Mouse (Mus musculus) liver, adult 2 months (tissue): ENCODE measurements at regions not wholly inside any gene's neighbourhood (a gene's known extent, or its start where the extent isn't known, plus 50 kb on each side); places are given as distances from the start of the nearest gene placed in this dataset.

ENCODE experiments used
- DNase-seq: peaks from one replicate; pipeline ENCODE4 v3.0.0-alpha.2; 2011; ENCODE audit warnings: low read depth, low spot score; ENCODE audit errors: extremely low read depth
- H3K27ac ChIP-seq: fragments of 200-500 bp; replicated peaks from 2 replicates; pipeline ENCODE4 v1.5.1; 2012; ENCODE audit warnings: low read depth, mild to moderate bottlenecking, control low read depth, inconsistent platforms, low read length; ENCODE audit not compliant: insufficient read depth
- H3K27me3 ChIP-seq: fragments of 200-500 bp; 2 replicates; pipeline ENCODE4 v1.6.1; 2012; ENCODE audit warnings: mild to moderate bottlenecking, moderate library complexity, low read length, inconsistent platforms; ENCODE audit not compliant: control insufficient read depth, insufficient read depth
- H3K36me3 ChIP-seq: fragments of 200-500 bp; 2 replicates; pipeline ENCODE4 v1.6.1; 2012; ENCODE audit warnings: low read length, inconsistent platforms; ENCODE audit not compliant: control insufficient read depth, insufficient read depth
- H3K4me1 ChIP-seq: fragments of 200-500 bp; 2 replicates; pipeline ENCODE4 v1.6.1; 2011; ENCODE audit warnings: low read length; ENCODE audit not compliant: control insufficient read depth, insufficient read depth
- H3K4me3 ChIP-seq: fragments of 200-500 bp; 2 replicates; pipeline ENCODE4 v1.5.1; 2011; ENCODE audit warnings: low read depth, mild to moderate bottlenecking, control low read depth, low read length, moderate library complexity; ENCODE audit not compliant: insufficient read depth
- H3K79me2 ChIP-seq: fragments of 200-500 bp; 2 replicates; pipeline ENCODE4 v1.6.1; 2012; ENCODE audit warnings: inconsistent platforms, mild to moderate bottlenecking, low read length, moderate library complexity; ENCODE audit not compliant: control insufficient read depth, insufficient read depth
- H3K9ac ChIP-seq: fragments of 200-500 bp; 2 replicates; pipeline ENCODE4 v1.6.1; 2012; ENCODE audit warnings: low read depth, mild to moderate bottlenecking, control low read depth, inconsistent platforms, low read length
- CTCF ChIP-seq: fragments of 200-500 bp; IDR thresholded peaks from 2 replicates; pipeline ENCODE4 v1.5.1; 2011; ENCODE audit warnings: low read depth, low read length, control low read depth
- POLR2A ChIP-seq: fragments of 200-500 bp; IDR thresholded peaks from 2 replicates; pipeline ENCODE4 v1.6.1; 2011; ENCODE audit warnings: low read length, control low read depth; ENCODE audit not compliant: insufficient read depth; ENCODE audit errors: extremely low read depth
- WGBS: fragments of 180-500 bp; shearing (Covaris S2); methylation state at CpG from one replicate; pipeline ENCODE4 v1.1.7; 2018; 5-methylcytosine and 5-hydroxymethylcytosine counted together

DNA sequence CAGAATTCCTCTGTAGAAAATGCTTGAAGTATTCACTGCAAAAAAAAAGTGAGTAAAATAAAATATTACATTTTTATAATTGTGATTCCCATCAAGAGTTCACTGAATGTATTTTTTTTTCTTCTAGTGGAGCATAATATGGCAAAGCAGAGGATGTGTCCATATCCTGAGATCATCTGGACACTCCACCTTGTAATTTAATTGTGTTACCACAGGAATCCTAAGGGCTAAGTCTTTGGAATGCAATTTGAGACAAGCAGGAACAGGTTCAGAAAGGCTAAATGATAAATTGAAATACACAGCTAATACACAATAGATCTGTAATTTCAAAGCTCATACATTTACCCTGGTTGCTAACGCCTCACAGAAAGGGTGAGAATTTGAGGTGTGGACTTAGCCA is 235.7 kb upstream of the Cxxc4 start:
- Histone ChIP-seq H3K79me2 (no peaks in the 10 kb centered on the region), H3K27ac (no peak overlapping the region), H3K4me1 (no peaks in the 10 kb centered on the region), H3K27me3 (no peaks in the 10 kb centered on the region), H3K4me3 (no peak overlapping the region), H3K9ac (no peak overlapping the region), H3K36me3 (no peaks in the 10 kb centered on the region)
- WGBS, result 66% methylated on average over 1 of the region's 1 CpGs
- TF ChIP-seq POLR2A (no peak), CTCF (no peak)
- no peak for DNase-seq

DNA sequence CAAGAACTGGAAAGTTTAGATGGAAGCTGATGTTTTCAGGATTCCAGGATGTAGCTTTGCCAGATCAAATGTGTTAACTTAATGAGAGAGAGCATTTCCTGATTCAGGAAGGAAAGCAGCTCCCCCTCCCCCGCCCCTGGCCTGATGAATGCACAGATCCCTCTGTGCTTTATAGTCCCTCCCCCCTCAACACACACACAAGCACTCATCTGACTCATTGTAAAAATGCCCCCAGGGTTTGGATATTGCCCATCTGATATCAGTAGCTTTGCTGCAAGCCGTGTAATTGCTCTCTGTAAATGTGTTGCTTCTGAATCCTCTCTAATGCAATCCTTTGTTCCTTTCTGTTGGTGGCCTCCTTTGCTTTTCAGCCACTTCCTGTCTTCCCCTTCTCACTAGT is 221.5 kb upstream of the Cxxc4 start:
- DNase-seq, result no peak
- Histone ChIP-seq H3K9ac (no peak overlapping the region), H3K27me3 (no peaks in the 10 kb centered on the region), H3K4me3 (no peak overlapping the region), H3K27ac (no peak overlapping the region), H3K36me3 (no peaks in the 10 kb centered on the region), H3K4me1 (no peaks in the 10 kb centered on the region), H3K79me2 (no peaks in the 10 kb centered on the region)
- TF ChIP-seq POLR2A, result no peak
- TF ChIP-seq CTCF, result no peak
- WGBS, result 69% methylated on average over 2 of the region's 2 CpGs

DNA sequence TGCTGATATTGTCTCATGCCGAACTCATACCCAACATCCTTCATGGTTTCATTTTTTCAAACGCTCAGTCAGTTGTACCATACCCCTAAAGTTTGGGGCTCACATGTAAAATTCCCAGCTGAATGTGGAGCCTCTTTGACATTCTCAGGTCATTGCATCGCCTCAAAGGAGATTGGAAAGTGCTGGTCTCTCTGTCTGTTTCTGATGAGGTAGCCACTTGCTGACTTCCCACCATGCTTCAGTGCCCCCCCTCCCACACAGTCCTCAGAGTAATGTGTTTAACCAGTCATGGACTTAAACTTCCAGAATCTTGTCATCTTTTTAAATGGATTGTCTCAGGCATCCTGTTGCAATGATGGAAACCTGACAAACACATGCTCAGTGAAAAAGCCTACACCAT is 220.9 kb upstream of the Cxxc4 start:
- Histone ChIP-seq H3K4me3 (no peak overlapping the region), H3K9ac (no peak overlapping the region), H3K27ac (no peak overlapping the region), H3K27me3 (no peaks in the 10 kb centered on the region), H3K4me1 (no peaks in the 10 kb centered on the region), H3K79me2 (no peaks in the 10 kb centered on the region), H3K36me3 (no peaks in the 10 kb centered on the region)
- 82% methylated on average over 3 of the region's 3 CpGs for WGBS
- DNase-seq, result no peak
- TF ChIP-seq POLR2A (no peak), CTCF (no peak)

DNA sequence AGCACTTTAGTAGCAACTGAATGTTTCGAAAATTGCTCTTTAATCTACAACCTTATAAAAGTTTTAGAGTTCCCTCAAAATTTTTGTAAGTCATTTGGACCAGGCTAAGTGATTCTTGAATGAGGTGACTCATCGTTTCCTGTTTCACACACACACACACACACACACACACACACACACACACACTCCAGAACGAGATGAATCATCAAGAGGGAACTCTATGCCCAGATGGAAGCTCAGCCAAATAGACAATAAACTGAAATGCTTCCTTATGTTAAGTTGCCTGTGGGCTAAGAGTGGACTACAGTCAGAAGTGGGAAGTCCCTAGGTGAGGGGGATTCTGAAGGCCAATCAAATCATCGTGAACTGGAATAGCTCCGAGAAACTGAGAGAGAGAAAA is 202.4 kb upstream of the Cxxc4 start:
- H3K27me3 ChIP-seq, result no peaks in the 10 kb centered on the region
- no peak for DNase-seq
- no peaks in the 10 kb centered on the region for H3K79me2 ChIP-seq
- TF ChIP-seq CTCF (no peak), POLR2A (no peak)
- no peak overlapping the region for H3K4me3 ChIP-seq
- no peak overlapping the region for H3K27ac ChIP-seq
- H3K4me1 ChIP-seq, result no peaks in the 10 kb centered on the region
- 71% methylated on average over 5 of the region's 5 CpGs for WGBS
- H3K9ac ChIP-seq, result no peak overlapping the region
- H3K36me3 ChIP-seq, result no peaks in the 10 kb centered on the region

DNA sequence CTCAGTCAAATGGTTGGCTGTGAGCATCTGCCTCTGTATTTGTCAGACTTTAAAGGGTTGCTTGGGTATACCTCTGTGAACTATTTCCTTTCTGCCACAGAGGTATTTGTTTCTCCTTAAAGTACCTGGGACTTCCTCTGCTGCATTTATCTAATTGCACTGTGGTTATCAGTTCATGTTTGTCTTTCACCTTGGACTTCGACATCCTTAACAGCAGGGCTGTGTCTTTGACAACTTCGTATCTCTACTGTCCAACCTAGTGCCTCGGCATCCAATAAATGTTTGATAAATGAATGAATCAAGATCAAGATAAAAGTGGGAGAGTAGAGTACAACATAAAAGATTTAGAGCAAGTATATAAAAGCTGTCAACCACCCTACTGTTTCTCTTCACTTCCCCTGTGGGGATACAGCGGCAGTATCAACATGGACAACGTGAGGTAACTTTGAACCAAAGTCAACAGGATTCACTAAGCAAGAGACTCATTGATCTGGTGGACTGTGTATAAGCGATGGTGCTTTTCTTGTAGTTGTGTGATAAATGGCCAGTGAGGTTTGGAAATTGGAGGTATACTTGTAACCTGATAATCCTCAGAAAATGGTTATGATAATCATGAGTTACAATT is 199.9 kb upstream of the Cxxc4 start:
- Histone ChIP-seq H3K4me3 (no peak overlapping the region), H3K27ac (no peak overlapping the region), H3K36me3 (no peaks in the 10 kb centered on the region), H3K27me3 (no peaks in the 10 kb centered on the region), H3K9ac (no peak overlapping the region), H3K4me1 (no peaks in the 10 kb centered on the region), H3K79me2 (no peaks in the 10 kb centered on the region)
- TF ChIP-seq CTCF (no peak), POLR2A (no peak)
- 61% methylated on average over 6 of the region's 6 CpGs for WGBS
- no peak for DNase-seq

DNA sequence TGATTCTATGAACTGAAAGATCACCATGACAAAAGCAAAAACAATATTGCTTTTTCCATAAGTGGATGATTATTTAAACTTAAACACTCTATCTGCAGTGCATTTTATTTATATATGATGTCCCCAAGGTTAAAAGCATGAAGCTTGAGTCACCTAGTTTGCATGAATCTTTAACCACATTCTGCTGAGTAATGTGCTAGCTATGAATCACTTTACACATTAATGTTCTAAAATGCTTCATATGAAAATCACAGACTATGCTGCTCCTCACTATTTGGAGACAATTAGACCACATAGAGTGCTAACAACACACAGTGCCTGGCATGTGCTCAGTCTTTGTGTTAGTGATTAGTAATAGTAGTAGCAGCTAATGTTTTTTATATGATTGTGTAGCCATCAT is 185.6 kb upstream of the Cxxc4 start:
- Histone ChIP-seq H3K4me1 (no peaks in the 10 kb centered on the region), H3K36me3 (no peaks in the 10 kb centered on the region), H3K4me3 (no peak overlapping the region), H3K79me2 (no peaks in the 10 kb centered on the region), H3K27me3 (no peaks in the 10 kb centered on the region), H3K9ac (no peak overlapping the region), H3K27ac (no peak overlapping the region)
- TF ChIP-seq CTCF, result no peak
- no peak for TF ChIP-seq POLR2A
- no peak for DNase-seq
